Mouse (Mus musculus) C2C12 (cell line): ENCODE measurements around the gene Slc39a11.

Source experiments
- CTCF ChIP-seq: IDR thresholded peaks from one replicate; pipeline ENCODE4 v1.5.1; 2011; ENCODE audit not compliant: control insufficient read depth, insufficient read depth, insufficient read length
- MYOD1 ChIP-seq: IDR thresholded peaks from one replicate; pipeline ENCODE4 v1.6.1; 2011; ENCODE audit warnings: low read depth; ENCODE audit not compliant: control insufficient read depth, insufficient read length

- TF ChIP-seq CTCF: no peak
- no peak for TF ChIP-seq MYOD1
Measured at GRCm38 (mm10) chr11:113691318-113691717, 41.4 kb upstream of the Slc39a11 start.
